ENCODE assay signal across 28 mouse cellular contexts in genomic region chr17:28812345-28812744, GRCm38 (mm10). TPM values are rescaled to one million over a fixed set of nuclear protein-coding genes. Genes with fewer than 3 reads are reported as not detected.
DNase-seq lines count a peak whose midpoint lies in the region; ATAC-seq and TF ChIP-seq lines count a peak whose summit lies in the region.
"Had no signal": no experiment of that assay in that cellular context is flagged by ENCODE, and none has a peak within 500 bp of the region (broad histone marks: within the 10 kb centered on the region; RNA-seq: fewer than 3 reads in every experiment).

No protein-coding gene starts in this region.

- no peak overlapping the region for H3K27ac ChIP-seq in kidney, embryonic 16.5 days (ENCODE audit: low read length)
- peak overlapping the region; percentile 55 for H3K27ac ChIP-seq in liver, embryonic 12.5 days
- no peak overlapping the region for H3K27ac ChIP-seq in liver, embryonic 11.5 days (ENCODE audit: low read depth, low read length)
- H3K27ac ChIP-seq in liver, embryonic 13.5 days, result peak overlapping the region; percentile 74
- H3K27ac ChIP-seq in stomach, postnatal 0 days (replicated peaks), result no peak overlapping the region
- H3K27ac ChIP-seq in hindbrain, embryonic 12.5 days, result no peak overlapping the region
- H3K27ac ChIP-seq: embryonic facial prominence, embryonic 13.5 days; forebrain, embryonic 12.5 days; heart, adult 2 months; heart, embryonic 13.5 days; layer of hippocampus, adult 2 months; midbrain, embryonic 12.5 days; neural tube, embryonic 12.5 days had no signal

- no peak for ATAC-seq in kidney, embryonic 16.5 days (ENCODE audit: low FRiP score, low TSS enrichment)
- ATAC-seq in liver, embryonic 12.5 days, result no peak
- no peak for ATAC-seq in liver, embryonic 11.5 days (replicated peaks; ENCODE audit: low FRiP score)
- ATAC-seq in liver, embryonic 13.5 days (ENCODE audit: low read depth), result no peak
- ATAC-seq in stomach, postnatal 0 days (ENCODE audit: low FRiP score, low TSS enrichment), result peak; percentile 82
- ATAC-seq in hindbrain, embryonic 12.5 days (ENCODE audit: low FRiP score), result no peak
- ATAC-seq: activated CD4-positive, CD25-positive, alpha-beta regulatory T cell, adult 4 months had no signal

- peaks cover 73% of the 10 kb centered on the region for H3K36me3 ChIP-seq in kidney, embryonic 16.5 days (ENCODE audit: insufficient read depth, low read length)
- H3K36me3 ChIP-seq in liver, embryonic 12.5 days, result peaks cover 99% of the 10 kb centered on the region
- peaks cover 68% of the 10 kb centered on the region for H3K36me3 ChIP-seq in liver, embryonic 11.5 days (ENCODE audit: control insufficient read depth, insufficient read depth, low read length)
- peaks cover 98% of the 10 kb centered on the region for H3K36me3 ChIP-seq in liver, embryonic 13.5 days
- peaks cover 6% of the 10 kb centered on the region; the same call in 1 of the 2 replicates for H3K36me3 ChIP-seq in stomach, postnatal 0 days (ENCODE audit: control insufficient read depth, insufficient read depth, low read length)
- H3K36me3 ChIP-seq in hindbrain, embryonic 12.5 days, result peaks cover 81% of the 10 kb centered on the region

- H3K4me2 ChIP-seq in kidney, embryonic 16.5 days (replicated peaks; ENCODE audit: low read depth, low read length), result no peak overlapping the region
- no peak overlapping the region for H3K4me2 ChIP-seq in liver, embryonic 12.5 days
- H3K4me2 ChIP-seq in liver, embryonic 11.5 days, result no peak overlapping the region
- H3K4me2 ChIP-seq in liver, embryonic 13.5 days, result no peak overlapping the region
- H3K4me2 ChIP-seq in stomach, postnatal 0 days (replicated peaks; ENCODE audit: low read depth), result no peak overlapping the region
- H3K4me2 ChIP-seq in hindbrain, embryonic 12.5 days (replicated peaks), result no peak overlapping the region
- H3K4me2 ChIP-seq: embryonic facial prominence, embryonic 13.5 days; forebrain, embryonic 12.5 days; heart, embryonic 13.5 days; midbrain, embryonic 12.5 days; neural tube, embryonic 12.5 days had no signal

- 87% methylated on average over 10 of the region's 10 CpGs for WGBS in kidney, embryonic 16.5 days
- 77% methylated on average over 10 of the region's 10 CpGs for WGBS in liver, embryonic 12.5 days (ENCODE audit: insufficient replicate concordance)
- WGBS in liver, embryonic 11.5 days, result 86% methylated on average over 10 of the region's 10 CpGs
- WGBS in liver, embryonic 13.5 days (ENCODE audit: insufficient replicate concordance), result 81% methylated on average over 10 of the region's 10 CpGs
- 83% methylated on average over 10 of the region's 10 CpGs for WGBS in stomach, postnatal 0 days
- WGBS in hindbrain, embryonic 12.5 days, result 96% methylated on average over 10 of the region's 10 CpGs

- no peaks in the 10 kb centered on the region for H3K4me1 ChIP-seq in kidney, embryonic 16.5 days (ENCODE audit: insufficient read depth, low read length)
- H3K4me1 ChIP-seq in liver, embryonic 12.5 days, result peaks cover 72% of the 10 kb centered on the region
- peaks cover 33% of the 10 kb centered on the region for H3K4me1 ChIP-seq in liver, embryonic 11.5 days (replicated peaks; ENCODE audit: control insufficient read depth, insufficient read depth, low read length)
- H3K4me1 ChIP-seq in liver, embryonic 13.5 days (replicated peaks), result peaks cover 85% of the 10 kb centered on the region
- H3K4me1 ChIP-seq in stomach, postnatal 0 days (replicated peaks; ENCODE audit: control insufficient read depth, insufficient read depth), result no peaks in the 10 kb centered on the region; the same call in 1 of the 2 replicates
- H3K4me1 ChIP-seq in hindbrain, embryonic 12.5 days, result no peaks in the 10 kb centered on the region
- H3K4me1 ChIP-seq: embryonic facial prominence, embryonic 13.5 days; forebrain, embryonic 12.5 days; midbrain, embryonic 12.5 days; neural tube, embryonic 12.5 days had no signal

- H3K4me3 ChIP-seq in kidney, embryonic 16.5 days (ENCODE audit: low read length), result no peak overlapping the region
- H3K4me3 ChIP-seq in liver, embryonic 12.5 days, result no peak overlapping the region
- H3K4me3 ChIP-seq in liver, embryonic 11.5 days (ENCODE audit: low read depth, low read length), result no peak overlapping the region
- H3K4me3 ChIP-seq in liver, embryonic 13.5 days (replicated peaks), result no peak overlapping the region
- no peak overlapping the region for H3K4me3 ChIP-seq in stomach, postnatal 0 days (ENCODE audit: low read depth, low read length)
- H3K4me3 ChIP-seq in hindbrain, embryonic 12.5 days, result no peak overlapping the region
- H3K4me3 ChIP-seq: embryonic facial prominence, embryonic 13.5 days; erythroblast, embryonic 14.5 days; forebrain, embryonic 12.5 days; heart, adult 2 months; heart, embryonic 13.5 days; layer of hippocampus, adult 2 months; midbrain, embryonic 12.5 days; neural tube, embryonic 12.5 days had no signal

- no peak for TF ChIP-seq CTCF in stomach, postnatal 0 days (IDR thresholded peaks at IDR 0.05; ENCODE audit: low read depth)

- no peaks in the 10 kb centered on the region for H3K9me3 ChIP-seq in kidney, embryonic 16.5 days (ENCODE audit: low read length)
- no peaks in the 10 kb centered on the region for H3K9me3 ChIP-seq in liver, embryonic 12.5 days (replicated peaks)
- no peaks in the 10 kb centered on the region for H3K9me3 ChIP-seq in liver, embryonic 11.5 days (ENCODE audit: control insufficient read depth, low read length)
- H3K9me3 ChIP-seq in liver, embryonic 13.5 days (replicated peaks), result no peaks in the 10 kb centered on the region
- no peaks in the 10 kb centered on the region for H3K9me3 ChIP-seq in stomach, postnatal 0 days (ENCODE audit: control insufficient read depth, low read length)
- no peaks in the 10 kb centered on the region for H3K9me3 ChIP-seq in hindbrain, embryonic 12.5 days (replicated peaks)
- H3K9me3 ChIP-seq: embryonic facial prominence, embryonic 13.5 days; forebrain, embryonic 12.5 days; heart, embryonic 13.5 days; midbrain, embryonic 12.5 days; neural tube, embryonic 12.5 days had no signal

- H3K27me3 ChIP-seq in kidney, embryonic 16.5 days (ENCODE audit: insufficient read depth, low read length), result no peaks in the 10 kb centered on the region
- no peaks in the 10 kb centered on the region for H3K27me3 ChIP-seq in liver, embryonic 12.5 days (replicated peaks)
- H3K27me3 ChIP-seq in liver, embryonic 11.5 days (replicated peaks; ENCODE audit: control insufficient read depth, insufficient read depth, low read length), result no peaks in the 10 kb centered on the region
- no peaks in the 10 kb centered on the region for H3K27me3 ChIP-seq in liver, embryonic 13.5 days
- no peaks in the 10 kb centered on the region for H3K27me3 ChIP-seq in stomach, postnatal 0 days (ENCODE audit: control insufficient read depth, insufficient read depth, low read length)
- H3K27me3 ChIP-seq in hindbrain, embryonic 12.5 days, result no peaks in the 10 kb centered on the region
- H3K27me3 ChIP-seq: embryonic facial prominence, embryonic 13.5 days; forebrain, embryonic 12.5 days; heart, embryonic 13.5 days; midbrain, embryonic 12.5 days; neural tube, embryonic 12.5 days had no signal

- no peak overlapping the region for H3K9ac ChIP-seq in kidney, embryonic 16.5 days (replicated peaks; ENCODE audit: low read length)
- no peak overlapping the region for H3K9ac ChIP-seq in liver, embryonic 12.5 days
- no peak overlapping the region for H3K9ac ChIP-seq in liver, embryonic 11.5 days (ENCODE audit: low read depth, low read length)
- H3K9ac ChIP-seq in liver, embryonic 13.5 days, result 0 out of 2 replicates have a peak overlapping the region, but pooled peaks have one; percentile 2
- H3K9ac ChIP-seq in stomach, postnatal 0 days (ENCODE audit: low read length), result no peak overlapping the region
- H3K9ac ChIP-seq in hindbrain, embryonic 12.5 days, result no peak overlapping the region
- H3K9ac ChIP-seq: embryonic facial prominence, embryonic 13.5 days; forebrain, embryonic 12.5 days; heart, embryonic 13.5 days; midbrain, embryonic 12.5 days; neural tube, embryonic 12.5 days had no signal

- DNase-seq in kidney, adult 11 months, result peak; percentile 64
- DNase-seq in liver, embryonic 11.5 days (ENCODE audit: low spot score), result no peak
- DNase-seq in liver, embryonic 13.5 days, result no peak
- peak; percentile 74 for DNase-seq in stomach, postnatal 0 days (ENCODE audit: low spot score)
- no peak for DNase-seq in adrenal gland, postnatal 4 days (ENCODE audit: low spot score in 2 of 2)
- DNase-seq: adrenal gland, postnatal 10 days; cerebellum, adult 2 months; cerebellum, postnatal 36 days; embryo, embryonic 11 days; gastrocnemius, postnatal 36 days; heart, adult 2 months; heart, postnatal 14 days; lung, adult 2 months; lung, postnatal 14 days; thymus, postnatal 14 days had no signal

- TF ChIP-seq EP300 in stomach, postnatal 0 days (optimal IDR thresholded peaks at IDR 0.05), result no peak

RNA-seq across cellular contexts. Expression of gene Brpf3, which starts 11.5 kb away (rescaled TPM):
- polyA plus RNA-seq in kidney, embryonic 16.5 days (2015; fragmentation: Nextera tagmentation; extraction: Ambion mirVana), result 9.9 and 11.0 TPM in 2 replicates
- 67.4 and 68.8 TPM in 2 replicates for polyA plus RNA-seq in liver, embryonic 12.5 days (2016; fragmentation: Nextera tagmentation; extraction: Ambion mirVana)
- polyA plus RNA-seq in liver, embryonic 11.5 days (2014; fragmentation: Nextera tagmentation; extraction: Ambion mirVana), result 29.3 and 34.8 TPM in 2 replicates
- 61.8 and 69.9 TPM in 2 replicates for polyA plus RNA-seq in liver, embryonic 13.5 days (2015; fragmentation: Nextera tagmentation; extraction: Ambion mirVana)
- polyA plus RNA-seq in stomach, postnatal 0 days (2015; fragmentation: Nextera tagmentation; extraction: Ambion mirVana), result 5.2 and 5.7 TPM in 2 replicates
- total RNA-seq in adrenal gland, postnatal 4 days (2021), result 10 to 100 TPM; 81.7 to 89.0 TPM
- polyA plus RNA-seq in hindbrain, embryonic 12.5 days (2016; fragmentation: Nextera tagmentation; extraction: Ambion mirVana), result 13.0 and 13.8 TPM in 2 replicates

RNA-seq across cellular contexts. Expression of gene Mapk13, which starts 43.2 kb away (rescaled TPM):
- polyA plus RNA-seq in kidney, embryonic 16.5 days (2015; fragmentation: Nextera tagmentation; extraction: Ambion mirVana), result 52.5 and 57.2 TPM in 2 replicates
- polyA plus RNA-seq in liver, embryonic 12.5 days (2016; fragmentation: Nextera tagmentation; extraction: Ambion mirVana), result 2.3 and 2.5 TPM in 2 replicates
- polyA plus RNA-seq in liver, embryonic 11.5 days (2014; fragmentation: Nextera tagmentation; extraction: Ambion mirVana), result 5.0 and 5.5 TPM in 2 replicates
- 1.7 and 2.2 TPM in 2 replicates for polyA plus RNA-seq in liver, embryonic 13.5 days (2015; fragmentation: Nextera tagmentation; extraction: Ambion mirVana)
- 211 and 220 TPM in 2 replicates for polyA plus RNA-seq in stomach, postnatal 0 days (2015; fragmentation: Nextera tagmentation; extraction: Ambion mirVana)
- total RNA-seq in adrenal gland, postnatal 4 days (2021), result 10 to 100 TPM; 72.1 to 75.4 TPM
- polyA plus RNA-seq in hindbrain, embryonic 12.5 days (2016; fragmentation: Nextera tagmentation; extraction: Ambion mirVana), result 4.2 and 6.5 TPM in 2 replicates
- total RNA-seq: gastrocnemius, postnatal 36 days had no signal
- polyA plus RNA-seq: activated CD4-positive, CD25-positive, alpha-beta regulatory T cell, adult 4 months; erythroblast, embryonic 14.5 days had no signal

RNA-seq across cellular contexts. Expression of gene Pnpla1, which starts 45.9 kb away (rescaled TPM):
- polyA plus RNA-seq in kidney, embryonic 16.5 days (2015; fragmentation: Nextera tagmentation; extraction: Ambion mirVana), result 0.08 TPM in 1 of 2 replicates, not detected in the other
- not detected in 2 replicates for polyA plus RNA-seq in liver, embryonic 12.5 days (2016; fragmentation: Nextera tagmentation; extraction: Ambion mirVana)
- 0.05 TPM in 1 of 2 replicates, not detected in the other for polyA plus RNA-seq in liver, embryonic 11.5 days (2014; fragmentation: Nextera tagmentation; extraction: Ambion mirVana)
- polyA plus RNA-seq in liver, embryonic 13.5 days (2015; fragmentation: Nextera tagmentation; extraction: Ambion mirVana), result not detected in 2 replicates
- polyA plus RNA-seq in stomach, postnatal 0 days (2015; fragmentation: Nextera tagmentation; extraction: Ambion mirVana), result 12.7 TPM in 2 replicates
- total RNA-seq in adrenal gland, postnatal 4 days (2021), result under 1 TPM; 0.06 to 0.11 TPM
- not detected in 2 replicates for polyA plus RNA-seq in hindbrain, embryonic 12.5 days (2016; fragmentation: Nextera tagmentation; extraction: Ambion mirVana)
- total RNA-seq: adrenal gland, postnatal 10 days; gastrocnemius, postnatal 36 days; heart, adult 2 months; heart, postnatal 14 days had no signal
- polyA plus RNA-seq: activated CD4-positive, CD25-positive, alpha-beta regulatory T cell, adult 4 months; erythroblast, embryonic 14.5 days; forebrain, embryonic 12.5 days; heart, embryonic 13.5 days; hindbrain, embryonic 11.5 days; limb, embryonic 11.5 days; midbrain, embryonic 12.5 days; neural tube, embryonic 12.5 days had no signal

Comparison
In these comparisons a context has a peak if more than half of its experiments do, and no peak if none do; other contexts are left out.
1. H3K27ac ChIP-seq: peak in liver, embryonic 12.5 days (single experiment) and liver, embryonic 13.5 days (single experiment); none in kidney, embryonic 16.5 days (single experiment), liver, embryonic 11.5 days (single experiment), stomach, postnatal 0 days (single experiment) and hindbrain, embryonic 12.5 days (single experiment).
2. DNase-seq: peak in kidney, adult 11 months (single experiment) and stomach, postnatal 0 days (single experiment); none in liver, embryonic 11.5 days (single experiment), liver, embryonic 13.5 days (single experiment) and adrenal gland, postnatal 4 days (0 of 2).
3. RNA of gene Pnpla1, which starts 45.9 kb away (polyA plus RNA-seq): 12.7 TPM in stomach, postnatal 0 days; 0.08 TPM in kidney, embryonic 16.5 days, not detected in liver, embryonic 13.5 days, not detected in liver, embryonic 12.5 days, 0.05 TPM in liver, embryonic 11.5 days and not detected in hindbrain, embryonic 12.5 days; every median in the first group is over 10 times any median in the second.